Mouse (Mus musculus): ENCODE data around the gene Rhov. TPM values are rescaled to one million over a fixed set of nuclear protein-coding genes. Genes with fewer than 3 reads are reported as not detected.

Gene Rhov
- polyA plus RNA-seq, 1 experiment from 2014 or later: 1.0 TPM

DNA sequence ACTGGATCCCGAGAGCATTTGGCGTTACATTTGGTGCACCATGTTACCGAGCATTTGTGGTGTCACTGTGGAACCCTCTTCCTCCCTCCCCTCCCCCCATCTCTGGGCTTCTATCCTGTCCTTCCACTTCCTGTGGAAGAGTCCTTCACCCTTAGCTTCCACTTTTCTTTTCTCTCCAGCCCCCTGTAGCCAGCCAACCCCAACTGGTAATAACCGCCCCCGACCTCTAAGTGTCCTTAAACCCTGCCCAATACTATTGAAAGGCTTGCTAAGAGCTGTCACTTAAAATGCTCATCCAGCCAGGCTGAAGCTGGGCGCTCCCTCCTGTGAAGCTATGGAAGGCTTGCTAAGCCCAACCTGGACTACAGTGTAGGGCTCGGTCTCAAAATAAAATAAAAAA is 5.9 kb upstream of the Rhov start:
- no peak overlapping the region for H3K4me3 ChIP-seq (ENCODE audit: low read length)
- no peak for ATAC-seq (replicated peaks; ENCODE audit: extremely low read depth, insufficient read depth, low FRiP score)
- no peak overlapping the region for H3K27ac ChIP-seq (ENCODE audit: low read length)
- H3K9ac ChIP-seq (ENCODE audit: low read length): no peak overlapping the region
- H3K27me3 ChIP-seq (ENCODE audit: control insufficient read depth, insufficient read depth, low read length): no peaks in the 10 kb centered on the region
- no peaks in the 10 kb centered on the region for H3K36me3 ChIP-seq (ENCODE audit: control insufficient read depth, insufficient read depth)
- no peaks in the 10 kb centered on the region for H3K9me3 ChIP-seq (replicated peaks; ENCODE audit: control insufficient read depth, low read length)
- 56% methylated on average over 7 of the region's 7 CpGs for WGBS
- H3K4me1 ChIP-seq (ENCODE audit: control insufficient read depth, insufficient read depth, low read length): no peaks in the 10 kb centered on the region
- H3K4me2 ChIP-seq (ENCODE audit: low read depth, low read length): no peak overlapping the region

DNA sequence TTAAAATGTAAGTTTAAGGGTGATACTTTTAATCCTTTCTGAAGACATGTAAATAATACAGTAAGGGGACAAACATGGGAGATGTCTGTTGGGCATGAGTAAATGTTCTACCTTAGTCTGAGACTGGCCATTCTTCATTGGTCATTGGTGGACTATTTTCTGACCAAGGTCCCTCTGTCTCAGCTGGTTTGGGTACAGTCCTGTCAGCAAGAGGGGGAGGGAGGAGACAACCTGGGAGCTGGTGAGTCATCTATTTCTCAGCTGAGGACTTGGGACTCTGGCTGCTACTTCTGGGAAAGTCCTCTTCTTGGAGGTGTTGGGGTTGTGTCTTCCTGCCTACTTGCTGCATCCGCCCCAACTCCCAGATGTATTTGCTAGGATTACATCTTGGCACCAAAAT is 3.1 kb upstream of the Rhov start:
- H3K27me3 ChIP-seq (ENCODE audit: control insufficient read depth, insufficient read depth, low read length): peaks cover 11% of the 10 kb centered on the region
- 0 out of 2 replicates have a peak, but pooled peaks cover 2% of the 10 kb centered on the region for H3K4me1 ChIP-seq (ENCODE audit: control insufficient read depth, insufficient read depth, low read length)
- H3K9me3 ChIP-seq (replicated peaks; ENCODE audit: control insufficient read depth, low read length): no peaks in the 10 kb centered on the region
- no peaks in the 10 kb centered on the region for H3K36me3 ChIP-seq (ENCODE audit: control insufficient read depth, insufficient read depth)
- no peak for ATAC-seq (replicated peaks; ENCODE audit: extremely low read depth, insufficient read depth, low FRiP score)
- no peak overlapping the region for H3K27ac ChIP-seq (ENCODE audit: low read length)
- no peak overlapping the region for H3K4me3 ChIP-seq (ENCODE audit: low read length)
- no peak overlapping the region for H3K9ac ChIP-seq (ENCODE audit: low read length)
- H3K4me2 ChIP-seq (ENCODE audit: low read depth, low read length): no peak overlapping the region
- WGBS: 74% methylated on average over 1 of the region's 1 CpGs

GRCm38 (mm10) chr2:119270286-119270642 is 808 bp downstream of the Rhov start:
- ATAC-seq (replicated peaks; ENCODE audit: extremely low read depth, insufficient read depth, low FRiP score): no peak
- H3K9ac ChIP-seq (ENCODE audit: low read length): no peak overlapping the region
- peaks cover 11% of the 10 kb centered on the region for H3K27me3 ChIP-seq (ENCODE audit: control insufficient read depth, insufficient read depth, low read length)
- no peak overlapping the region for H3K27ac ChIP-seq (ENCODE audit: low read length)
- WGBS: 55% methylated on average over 9 of the region's 9 CpGs
- 0 out of 2 replicates have a peak, but pooled peaks cover 2% of the 10 kb centered on the region for H3K4me1 ChIP-seq (ENCODE audit: control insufficient read depth, insufficient read depth, low read length)
- no peaks in the 10 kb centered on the region for H3K36me3 ChIP-seq (ENCODE audit: control insufficient read depth, insufficient read depth)
- H3K4me3 ChIP-seq (ENCODE audit: low read length): peak overlapping the region; percentile 66; the same call in 1 of the 2 replicates
- H3K4me2 ChIP-seq (ENCODE audit: low read depth, low read length): peak overlapping the region; percentile 96; the same call in 1 of the 2 replicates
- no peaks in the 10 kb centered on the region for H3K9me3 ChIP-seq (replicated peaks; ENCODE audit: control insufficient read depth, low read length)

DNA sequence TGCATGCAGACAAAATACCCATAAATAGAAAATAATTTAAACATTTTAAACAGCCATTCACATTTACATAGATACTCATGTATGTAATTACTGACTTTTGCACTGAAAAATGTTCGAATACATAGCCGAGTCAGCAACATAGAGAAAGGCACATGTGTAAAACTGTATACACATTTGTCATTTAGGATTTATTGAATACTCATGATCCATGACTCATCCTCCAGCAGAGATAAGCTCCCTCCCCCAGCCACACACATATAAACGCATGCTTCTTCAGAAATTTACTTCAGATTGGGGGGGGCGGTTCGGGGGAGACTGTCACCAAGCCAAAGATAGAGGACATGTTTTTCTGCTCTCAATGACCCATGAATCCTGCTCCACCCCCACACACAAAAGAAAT is 7.3 kb downstream of the Rhov start:
- peaks cover 9% of the 10 kb centered on the region for H3K4me1 ChIP-seq (ENCODE audit: control insufficient read depth, insufficient read depth, low read length)
- H3K4me2 ChIP-seq (ENCODE audit: low read depth, low read length): no peak overlapping the region
- H3K36me3 ChIP-seq (ENCODE audit: control insufficient read depth, insufficient read depth): no peaks in the 10 kb centered on the region
- no peak overlapping the region for H3K9ac ChIP-seq (ENCODE audit: low read length)
- peaks cover 2% of the 10 kb centered on the region; the same call in 1 of the 2 replicates for H3K27me3 ChIP-seq (ENCODE audit: control insufficient read depth, insufficient read depth, low read length)
- ATAC-seq (replicated peaks; ENCODE audit: extremely low read depth, insufficient read depth, low FRiP score): no peak
- no peaks in the 10 kb centered on the region for H3K9me3 ChIP-seq (replicated peaks; ENCODE audit: control insufficient read depth, low read length)
- H3K4me3 ChIP-seq (ENCODE audit: low read length): no peak overlapping the region
- WGBS: 67% methylated on average over 5 of the region's 5 CpGs
- no peak overlapping the region for H3K27ac ChIP-seq (ENCODE audit: low read length)

GRCm38 (mm10) chr2:119262978-119263377 is 8.1 kb downstream of the Rhov start:
- Histone ChIP-seq H3K27me3 (ENCODE audit: control insufficient read depth, insufficient read depth, low read length) (peaks cover 2% of the 10 kb centered on the region; the same call in 1 of the 2 replicates), H3K36me3 (ENCODE audit: control insufficient read depth, insufficient read depth) (no peaks in the 10 kb centered on the region), H3K27ac (ENCODE audit: low read length) (no peak overlapping the region), H3K9ac (ENCODE audit: low read length) (no peak overlapping the region), H3K4me1 (ENCODE audit: control insufficient read depth, insufficient read depth, low read length) (peaks cover 9% of the 10 kb centered on the region), H3K4me3 (ENCODE audit: low read length) (no peak overlapping the region), H3K4me2 (ENCODE audit: low read depth, low read length) (peak overlapping the region; percentile 48), H3K9me3 (replicated peaks; ENCODE audit: control insufficient read depth, low read length) (no peaks in the 10 kb centered on the region)
- 24% methylated on average over 8 of the region's 8 CpGs for WGBS
- ATAC-seq (replicated peaks; ENCODE audit: extremely low read depth, insufficient read depth, low FRiP score): peak; percentile 67; the same call in 1 of the 2 replicates

GRCm38 (mm10) chr2:119261326-119261725 is 9.7 kb downstream of the Rhov start:
- no peak overlapping the region for H3K4me3 ChIP-seq (ENCODE audit: low read length)
- H3K36me3 ChIP-seq (ENCODE audit: control insufficient read depth, insufficient read depth): no peaks in the 10 kb centered on the region
- peaks cover 9% of the 10 kb centered on the region for H3K4me1 ChIP-seq (ENCODE audit: control insufficient read depth, insufficient read depth, low read length)
- H3K27me3 ChIP-seq (ENCODE audit: control insufficient read depth, insufficient read depth, low read length): peaks cover 2% of the 10 kb centered on the region; the same call in 1 of the 2 replicates
- WGBS: 13% methylated on average over 2 of the region's 2 CpGs
- H3K9me3 ChIP-seq (replicated peaks; ENCODE audit: control insufficient read depth, low read length): no peaks in the 10 kb centered on the region
- no peak overlapping the region for H3K4me2 ChIP-seq (ENCODE audit: low read depth, low read length)
- no peak for ATAC-seq (replicated peaks; ENCODE audit: extremely low read depth, insufficient read depth, low FRiP score)
- H3K9ac ChIP-seq (ENCODE audit: low read length): no peak overlapping the region
- H3K27ac ChIP-seq (ENCODE audit: low read length): no peak overlapping the region

DNA sequence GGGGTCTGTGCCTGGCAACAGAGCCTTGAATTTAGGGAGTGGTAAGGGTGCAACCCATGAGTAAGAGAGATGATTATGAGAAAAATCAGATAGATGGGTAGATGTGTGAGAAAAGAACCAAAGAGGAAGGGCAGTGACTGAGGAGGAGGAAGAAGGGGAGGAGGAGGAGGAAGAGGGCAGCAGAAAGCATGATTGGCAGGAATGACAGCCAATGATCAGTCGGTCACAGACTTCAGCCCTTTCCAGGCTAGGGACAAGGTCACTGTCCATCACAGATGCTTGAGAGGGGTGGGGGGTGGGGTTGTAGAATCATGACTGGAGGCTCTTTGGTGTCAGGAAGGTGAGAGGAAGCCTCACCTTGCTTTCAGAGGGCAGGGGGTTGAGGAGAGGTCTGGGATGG is 10.6 kb downstream of the Rhov start:
- Histone ChIP-seq H3K4me2 (ENCODE audit: low read depth, low read length) (no peak overlapping the region), H3K27ac (ENCODE audit: low read length) (no peak overlapping the region), H3K9ac (ENCODE audit: low read length) (no peak overlapping the region), H3K4me1 (ENCODE audit: control insufficient read depth, insufficient read depth, low read length) (peaks cover 9% of the 10 kb centered on the region), H3K9me3 (replicated peaks; ENCODE audit: control insufficient read depth, low read length) (no peaks in the 10 kb centered on the region), H3K4me3 (ENCODE audit: low read length) (no peak overlapping the region), H3K36me3 (ENCODE audit: control insufficient read depth, insufficient read depth) (no peaks in the 10 kb centered on the region), H3K27me3 (ENCODE audit: control insufficient read depth, insufficient read depth, low read length) (peaks cover 2% of the 10 kb centered on the region)
- no peak for ATAC-seq (replicated peaks; ENCODE audit: extremely low read depth, insufficient read depth, low FRiP score)
- 71% methylated on average over 1 of the region's 1 CpGs for WGBS

- 26% methylated on average over 7 of the region's 7 CpGs for WGBS
These were observed 16.1 kb downstream of the Rhov start for GRCm38 (mm10) chr2:119254976-119255375.

GRCm38 (mm10) chr2:119250826-119251478 is 20.1 kb downstream of the Rhov start:
- H3K27ac ChIP-seq (ENCODE audit: low read length): no peak overlapping the region
- ATAC-seq (replicated peaks; ENCODE audit: extremely low read depth, insufficient read depth, low FRiP score): peak; percentile 71; the same call in 1 of the 2 replicates
- H3K4me2 ChIP-seq (ENCODE audit: low read depth, low read length): peak overlapping the region; percentile 61
- H3K9me3 ChIP-seq (replicated peaks; ENCODE audit: control insufficient read depth, low read length): no peaks in the 10 kb centered on the region
- no peak overlapping the region for H3K9ac ChIP-seq (ENCODE audit: low read length)
- peak overlapping the region; percentile 24; the same call in 1 of the 2 replicates for H3K4me3 ChIP-seq (ENCODE audit: low read length)
- H3K4me1 ChIP-seq (ENCODE audit: control insufficient read depth, insufficient read depth, low read length): peaks cover 4% of the 10 kb centered on the region
- H3K27me3 ChIP-seq (ENCODE audit: control insufficient read depth, insufficient read depth, low read length): peaks cover 12% of the 10 kb centered on the region
- H3K36me3 ChIP-seq (ENCODE audit: control insufficient read depth, insufficient read depth): no peaks in the 10 kb centered on the region
- WGBS: 12% methylated on average over 11 of the region's 11 CpGs

More at GRCm38 (mm10) chr2:119254976-119255375, 16.1 kb downstream of the Rhov start:
- no peak for ATAC-seq (replicated peaks; ENCODE audit: extremely low read depth, insufficient read depth, low FRiP score)
- no peak overlapping the region for H3K27ac ChIP-seq (ENCODE audit: low read length)
- H3K27me3 ChIP-seq (ENCODE audit: control insufficient read depth, insufficient read depth, low read length): peaks cover 14% of the 10 kb centered on the region
- H3K4me2 ChIP-seq (ENCODE audit: low read depth, low read length): no peak overlapping the region
- no peak overlapping the region for H3K9ac ChIP-seq (ENCODE audit: low read length)
- H3K36me3 ChIP-seq (ENCODE audit: control insufficient read depth, insufficient read depth): no peaks in the 10 kb centered on the region
- no peak overlapping the region for H3K4me3 ChIP-seq (ENCODE audit: low read length)
- H3K4me1 ChIP-seq (ENCODE audit: control insufficient read depth, insufficient read depth, low read length): peaks cover 4% of the 10 kb centered on the region
- H3K9me3 ChIP-seq (replicated peaks; ENCODE audit: control insufficient read depth, low read length): no peaks in the 10 kb centered on the region

Measured in heart, embryonic 16.5 days (tissue).